Mouse (Mus musculus) lung, postnatal 0 days (tissue): ENCODE data around the gene Strada. TPM values are rescaled to one million over a fixed set of nuclear protein-coding genes. Genes with fewer than 3 reads are reported as not detected.
A peak's percentile ranks its signal among the peaks of the same experiment; 100 is the strongest.
"Not testable (repeated sequence)": the region's sequence is repeated elsewhere in the genome, so short reads cannot be mapped to it uniquely, and the experiment has no call there.

ENCODE experiments used
- ATAC-seq: fragments of 200-750 bp; cut with Nextera tagmentation; 2 replicates; pipeline ENCODE4 v1.8.0; 2017; ENCODE audit warnings: moderate library complexity
- DNase-seq: peaks from one replicate; pipeline ENCODE4 v3.0.0-alpha.2; 2016; ENCODE audit warnings: low spot score
- H3K27ac ChIP-seq: fragments of 300-500 bp; sonication (generic); 2 replicates; pipeline ENCODE4 v1.5.1; 2014; ENCODE audit warnings: antibody characterized with exemption, mild to moderate bottlenecking, low read length, mixed read lengths
- H3K27me3 ChIP-seq: fragments of 300-500 bp; sonication (generic); replicated peaks from 2 replicates; pipeline ENCODE4 v1.6.1; 2014; ENCODE audit warnings: low read length, mixed read lengths; ENCODE audit not compliant: insufficient read depth
- H3K36me3 ChIP-seq: fragments of 300-500 bp; sonication (generic); 2 replicates; pipeline ENCODE4 v1.6.1; 2014; ENCODE audit warnings: low read length, mixed read lengths; ENCODE audit not compliant: insufficient read depth
- H3K4me1 ChIP-seq: fragments of 300-500 bp; sonication (generic); 2 replicates; pipeline ENCODE4 v1.6.1; 2014; ENCODE audit warnings: antibody characterized with exemption, low read depth, low read length, mixed read lengths; ENCODE audit not compliant: insufficient read depth
- H3K4me2 ChIP-seq: fragments of 300-500 bp; sonication (generic); replicated peaks from 2 replicates; pipeline ENCODE4 v1.6.1; 2014; ENCODE audit warnings: low read depth, mild to moderate bottlenecking, low read length, moderate library complexity, mixed read lengths
- H3K4me3 ChIP-seq: fragments of 300-500 bp; sonication (generic); 2 replicates; pipeline ENCODE4 v1.5.1; 2014; ENCODE audit warnings: low read depth, low read length
- H3K9ac ChIP-seq: fragments of 300-500 bp; sonication (generic); replicated peaks from 2 replicates; pipeline ENCODE4 v1.6.1; 2014; ENCODE audit warnings: low read depth, mild to moderate bottlenecking
- H3K9me3 ChIP-seq: fragments of 300-500 bp; sonication (generic); 2 replicates; pipeline ENCODE4 v1.6.1; 2016; ENCODE audit warnings: low read length, mixed read lengths
- CTCF ChIP-seq: IDR thresholded peaks from 2 replicates; pipeline ENCODE4 v1.5.1; 2016; ENCODE audit warnings: antibody characterized with exemption, mild to moderate bottlenecking
- EP300 ChIP-seq: IDR thresholded peaks from 2 replicates; pipeline ENCODE4 v1.6.1; 2016; ENCODE audit warnings: antibody characterized with exemption, mild to moderate bottlenecking, control low read depth
- WGBS: fragments of 180-500 bp; shearing (Covaris S2); extraction: QIAGEN DNeasy Blood & Tissue Kit; methylation state at CpG from one replicate; pipeline ENCODE4 v1.1.7; 2014; 5-methylcytosine and 5-hydroxymethylcytosine counted together
- polyA plus RNA-seq: library from polyadenylated mRNA; unstranded; fragments of >200 nt; fragmentation: Nextera tagmentation; extraction: Ambion mirVana; gene quantifications from 2 replicates; pipeline ENCODE4 v1.2.1, GENCODE M21; 2015

Strada gene
- polyA plus RNA-seq, result 14.9 and 15.4 TPM in 2 replicates

GRCm38 (mm10) chr11:106202123-106202465 lies at the start of gene Strada:
TSS of gene Strada (minus strand) at chr11:106202168.
- ATAC-seq (no peak), DNase-seq (no peak)
- H3K27me3 ChIP-seq, result no peaks in the 10 kb centered on the region
- H3K4me2 ChIP-seq, result no peak within 1 kb of the TSS
- H3K27ac ChIP-seq, result no peak within 1 kb of the TSS
- H3K9me3 ChIP-seq, result no peaks in the 10 kb centered on the region
- H3K9ac ChIP-seq, result no peak within 1 kb of the TSS
- TF ChIP-seq CTCF, result no peak
- no peak for TF ChIP-seq EP300
- WGBS, result 73% methylated on average over 5 of the region's 5 CpGs
- H3K36me3 ChIP-seq, result peaks cover 30% of the 10 kb centered on the region; the same call in 1 of the 2 replicates
- no peak within 1 kb of the TSS for H3K4me3 ChIP-seq
- H3K4me1 ChIP-seq, result no peaks in the 10 kb centered on the region

GRCm38 (mm10) chr11:106249326-106249725 lies 47.4 kb upstream of the Strada start:
- Histone ChIP-seq H3K36me3 (peaks cover 63% of the 10 kb centered on the region; the same call in 1 of the 2 replicates), H3K9me3 (no peaks in the 10 kb centered on the region), H3K4me2 (no peak overlapping the region), H3K4me1 (no peaks in the 10 kb centered on the region), H3K27ac (no peak overlapping the region), H3K9ac (no peak overlapping the region), H3K27me3 (no peaks in the 10 kb centered on the region), H3K4me3 (no peak overlapping the region)
- 77% methylated on average over 7 of the region's 7 CpGs for WGBS
- ATAC-seq, result no peak
- no peak for DNase-seq
- TF ChIP-seq EP300 (no peak), CTCF (no peak)

- H3K4me2 ChIP-seq, result no peak overlapping the region
- peaks cover 70% of the 10 kb centered on the region; the same call in 1 of the 2 replicates for H3K36me3 ChIP-seq
- ATAC-seq, result no peak
- TF ChIP-seq EP300, result no peak
- peak; percentile 56 for TF ChIP-seq CTCF
- no peak overlapping the region for H3K27ac ChIP-seq
- no peak overlapping the region for H3K9ac ChIP-seq
- no peak overlapping the region for H3K4me3 ChIP-seq
- DNase-seq, result no peak
- no peaks in the 10 kb centered on the region for H3K4me1 ChIP-seq
- H3K9me3 ChIP-seq, result no peaks in the 10 kb centered on the region
- no peaks in the 10 kb centered on the region for H3K27me3 ChIP-seq
- 95% methylated on average over 1 of the region's 1 CpGs for WGBS
Observed at GRCm38 (mm10) chr11:106246834-106247233, 44.9 kb upstream of the Strada start.

- not testable (repeated sequence) for ATAC-seq, DNase-seq, H3K4me1 ChIP-seq, H3K27ac ChIP-seq, H3K4me3 ChIP-seq, H3K9me3 ChIP-seq, H3K9ac ChIP-seq, H3K27me3 ChIP-seq, H3K4me2 ChIP-seq
- H3K36me3 ChIP-seq, result peaks cover 26% of the 10 kb centered on the region
- WGBS, result 75% methylated on average over 8 of the region's 8 CpGs
- TF ChIP-seq CTCF, result peak; percentile 42
Observed at GRCm38 (mm10) chr11:106233978-106234377, 32.0 kb upstream of the Strada start.

GRCm38 (mm10) chr11:106220603-106221002 lies 18.6 kb upstream of the Strada start:
- Histone ChIP-seq H3K9ac (no peak overlapping the region), H3K36me3 (no peaks in the 10 kb centered on the region; the same call in 1 of the 2 replicates), H3K4me1 (peaks cover 6% of the 10 kb centered on the region; the same call in 1 of the 2 replicates), H3K4me3 (no peak overlapping the region), H3K9me3 (no peaks in the 10 kb centered on the region), H3K27me3 (no peaks in the 10 kb centered on the region), H3K27ac (no peak overlapping the region), H3K4me2 (no peak overlapping the region)
- WGBS, result 72% methylated on average over 3 of the region's 3 CpGs
- TF ChIP-seq CTCF, result no peak
- no peak for TF ChIP-seq EP300
- DNase-seq (no peak), ATAC-seq (no peak)

GRCm38 (mm10) chr11:106216730-106217490 lies 14.9 kb upstream of the Strada start, which contains the start of gene Ddx42:
TSS of gene Ddx42 (plus strand) at chr11:106216926.
- Histone ChIP-seq H3K27me3 (no peaks in the 10 kb centered on the region), H3K4me1 (peaks cover 10% of the 10 kb centered on the region; the same call in 1 of the 2 replicates), H3K4me2 (peak within 1 kb of the TSS; percentile 69), H3K36me3 (no peaks in the 10 kb centered on the region), H3K9me3 (no peaks in the 10 kb centered on the region), H3K9ac (peak within 1 kb of the TSS; percentile 97), H3K27ac (peak within 1 kb of the TSS; percentile 96), H3K4me3 (peak within 1 kb of the TSS; percentile 99)
- WGBS, result under 1% methylated on average over 64 of the region's 70 CpGs
- ATAC-seq (peak; percentile 91), DNase-seq (peak; percentile 98)
- TF ChIP-seq CTCF (no peak), EP300 (peak; percentile 88)
